Mouse (Mus musculus) macrophage (primary cell): ENCODE measurements around the gene Ppp1r13l. TPM values are rescaled to one million over a fixed set of nuclear protein-coding genes. Genes with fewer than 3 reads are reported as not detected.

ENCODE experiments used
- H3K27ac ChIP-seq: fragments of 350-480 bp; formaldehyde crosslinking; 2 replicates; pipeline ENCODE4 v1.9.0; 2021
- H3K36me3 ChIP-seq: fragments of 350-480 bp; formaldehyde crosslinking; 2 replicates; pipeline ENCODE4 v1.9.0; 2021; ENCODE audit errors: inconsistent target
- H3K4me3 ChIP-seq: fragments of 350-480 bp; formaldehyde crosslinking; 2 replicates; pipeline ENCODE4 v1.9.0; 2021; ENCODE audit errors: inconsistent target
- H3K79me2 ChIP-seq: fragments of 350-480 bp; formaldehyde crosslinking; 2 replicates; pipeline ENCODE4 v1.9.0; 2021; ENCODE audit errors: inconsistent target
- WGBS: methylation state at CpG from one replicate; pipeline ENCODE4 v1.1.7; 2026; ENCODE audit warnings: inconsistent platforms; ENCODE audit not compliant: missing documents; 5-methylcytosine and 5-hydroxymethylcytosine counted together
- polyA plus RNA-seq: library from polyadenylated mRNA; stranded (reverse); fragments of 250-400 nt; gene quantifications from 3 replicates; pipeline ENCODE4 v1.2.4, GENCODE M21; 2018; ENCODE audit warnings: inconsistent platforms

Gene Ppp1r13l
- polyA plus RNA-seq, 1 experiment from 2014 or later: 2.9 TPM

- H3K79me2 ChIP-seq: no peaks in the 10 kb centered on the region
- 0% methylated on average over 11 of the region's 11 CpGs for WGBS
- H3K4me3 ChIP-seq: no peak overlapping the region
- H3K27ac ChIP-seq: no peak overlapping the region
- peaks cover 4% of the 10 kb centered on the region; the same call in 1 of the 2 replicates for H3K36me3 ChIP-seq
Measured at GRCm38 (mm10) chr7:19343210-19343808, 16.2 kb upstream of the Ppp1r13l start.

GRCm38 (mm10) chr7:19344237-19344847 lies 15.2 kb upstream of the Ppp1r13l start, which contains the start of gene Ercc1:
Gene Ercc1, plus strand, starts transcription at chr7:19344778.
- WGBS: 9% methylated on average over 12 of the region's 12 CpGs
- H3K4me3 ChIP-seq: peak within 1 kb of the TSS; percentile 63
- peak within 1 kb of the TSS; percentile 25 for H3K27ac ChIP-seq

GRCm38 (mm10) chr7:19344938-19345471 lies 14.5 kb upstream of the Ppp1r13l start:
- peak overlapping the region; percentile 63 for H3K4me3 ChIP-seq
- WGBS: under 1% methylated on average over 31 of the region's 31 CpGs
- peaks cover 11% of the 10 kb centered on the region; the same call in 1 of the 2 replicates for H3K36me3 ChIP-seq
- no peaks in the 10 kb centered on the region for H3K79me2 ChIP-seq
- H3K27ac ChIP-seq: peak overlapping the region; percentile 25

More at GRCm38 (mm10) chr7:19344237-19344847, 15.2 kb upstream of the Ppp1r13l start, which contains the start of gene Ercc1:
- H3K36me3 ChIP-seq: peaks cover 11% of the 10 kb centered on the region; the same call in 1 of the 2 replicates
- H3K79me2 ChIP-seq: no peaks in the 10 kb centered on the region

- 93% methylated on average over 13 of the region's 13 CpGs for WGBS
Measured at GRCm38 (mm10) chr7:19349188-19349915, 10.2 kb upstream of the Ppp1r13l start.

GRCm38 (mm10) chr7:19350221-19350620 lies 9.3 kb upstream of the Ppp1r13l start:
- peaks cover 39% of the 10 kb centered on the region; the same call in 1 of the 2 replicates for H3K36me3 ChIP-seq
- no peak overlapping the region for H3K27ac ChIP-seq
- no peak overlapping the region for H3K4me3 ChIP-seq
- no peaks in the 10 kb centered on the region for H3K79me2 ChIP-seq
- WGBS: 97% methylated on average over 8 of the region's 8 CpGs

More at GRCm38 (mm10) chr7:19349188-19349915, 10.2 kb upstream of the Ppp1r13l start:
- Histone ChIP-seq H3K79me2 (no peaks in the 10 kb centered on the region), H3K36me3 (peaks cover 32% of the 10 kb centered on the region; the same call in 1 of the 2 replicates), H3K4me3 (no peak overlapping the region), H3K27ac (no peak overlapping the region)

- Histone ChIP-seq H3K79me2 (no peaks in the 10 kb centered on the region), H3K36me3 (peaks cover 28% of the 10 kb centered on the region; the same call in 1 of the 2 replicates), H3K4me3 (no peak overlapping the region), H3K27ac (no peak overlapping the region)
- 98% methylated on average over 5 of the region's 5 CpGs for WGBS
Measured at GRCm38 (mm10) chr7:19354991-19355390, 4.6 kb upstream of the Ppp1r13l start.

GRCm38 (mm10) chr7:19356311-19356710 lies 3.2 kb upstream of the Ppp1r13l start:
- WGBS: 94% methylated on average over 10 of the region's 10 CpGs
- no peak overlapping the region for H3K27ac ChIP-seq
- no peaks in the 10 kb centered on the region for H3K79me2 ChIP-seq
- no peak overlapping the region for H3K4me3 ChIP-seq
- peaks cover 21% of the 10 kb centered on the region; the same call in 1 of the 2 replicates for H3K36me3 ChIP-seq

GRCm38 (mm10) chr7:19357381-19358375 lies 1.9 kb upstream of the Ppp1r13l start:
- Histone ChIP-seq H3K27ac (no peak overlapping the region), H3K79me2 (no peaks in the 10 kb centered on the region), H3K4me3 (peak overlapping the region; percentile 70; the same call in 1 of the 2 replicates), H3K36me3 (peaks cover 13% of the 10 kb centered on the region; the same call in 1 of the 2 replicates)
- 94% methylated on average over 25 of the region's 25 CpGs for WGBS

- Histone ChIP-seq H3K79me2 (no peaks in the 10 kb centered on the region), H3K4me3 (peak overlapping the region; percentile 70), H3K27ac (peak overlapping the region; percentile 85; the same call in 1 of the 2 replicates), H3K36me3 (peaks cover 8% of the 10 kb centered on the region; the same call in 1 of the 2 replicates)
- 10% methylated on average over 13 of the region's 13 CpGs for WGBS
Measured at GRCm38 (mm10) chr7:19358634-19359033, 915 bp upstream of the Ppp1r13l start.

- H3K27ac ChIP-seq: peak overlapping the region; percentile 85
- WGBS: under 1% methylated on average over 42 of the region's 45 CpGs
- peak overlapping the region; percentile 70 for H3K4me3 ChIP-seq
- peaks cover 2% of the 10 kb centered on the region; the same call in 1 of the 2 replicates for H3K36me3 ChIP-seq
- no peaks in the 10 kb centered on the region for H3K79me2 ChIP-seq
Measured at GRCm38 (mm10) chr7:19359892-19360641, 518 bp downstream of the Ppp1r13l start.

- no peaks in the 10 kb centered on the region for H3K79me2 ChIP-seq
- peak overlapping the region; percentile 70 for H3K4me3 ChIP-seq
- WGBS: 1% methylated on average over 27 of the region's 27 CpGs
- 0 out of 2 replicates have a peak overlapping the region, but pooled peaks have one; percentile 4 for H3K27ac ChIP-seq
- H3K36me3 ChIP-seq: no peaks in the 10 kb centered on the region
Measured at GRCm38 (mm10) chr7:19360944-19361343, 1.4 kb downstream of the Ppp1r13l start.

GRCm38 (mm10) chr7:19361720-19362119 lies 2.2 kb downstream of the Ppp1r13l start:
- WGBS: 11% methylated on average over 16 of the region's 16 CpGs
- Histone ChIP-seq H3K4me3 (peak overlapping the region; percentile 70), H3K27ac (0 out of 2 replicates have a peak overlapping the region, but pooled peaks have one; percentile 4)

GRCm38 (mm10) chr7:19362276-19362675 lies 2.7 kb downstream of the Ppp1r13l start:
- WGBS: 84% methylated on average over 4 of the region's 4 CpGs
- H3K79me2 ChIP-seq: no peaks in the 10 kb centered on the region
- H3K27ac ChIP-seq: no peak overlapping the region
- no peaks in the 10 kb centered on the region for H3K36me3 ChIP-seq
- H3K4me3 ChIP-seq: no peak overlapping the region

More at GRCm38 (mm10) chr7:19361720-19362119, 2.2 kb downstream of the Ppp1r13l start:
- H3K79me2 ChIP-seq: no peaks in the 10 kb centered on the region
- no peaks in the 10 kb centered on the region for H3K36me3 ChIP-seq
